In genomic region chr3:108838980-108839379, GRCm38 (mm10) we compare ENCODE assay signal across 9 mouse cellular contexts. TPM values are rescaled to one million over a fixed set of nuclear protein-coding genes. Genes with fewer than 3 reads are reported as not detected.
DNase-seq lines count a peak whose midpoint lies in the region; ATAC-seq lines count a peak whose summit lies in the region.
"Had no signal": no experiment of that assay in that cellular context is flagged by ENCODE, and none has a peak within 500 bp of the region (broad histone marks: within the 10 kb centered on the region; RNA-seq: fewer than 3 reads in every experiment).

No protein-coding gene starts in this region.

- H3K4me1 ChIP-seq in kidney, embryonic 14.5 days (ENCODE audit: control insufficient read depth, insufficient read depth, low read length) = peaks cover 14% of the 10 kb centered on the region; the same call in 1 of the 2 replicates
- peaks cover 16% of the 10 kb centered on the region for H3K4me1 ChIP-seq in embryonic facial prominence, embryonic 13.5 days
- peaks cover 16% of the 10 kb centered on the region; the same call in 1 of the 2 replicates for H3K4me1 ChIP-seq in intestine, embryonic 15.5 days (replicated peaks)
- H3K4me1 ChIP-seq in midbrain, embryonic 16.5 days (ENCODE audit: control insufficient read depth, insufficient read depth, low read length) = peaks cover 5% of the 10 kb centered on the region

- ATAC-seq in kidney, embryonic 14.5 days (ENCODE audit: low FRiP score, low TSS enrichment) = no peak
- no peak for ATAC-seq in embryonic facial prominence, embryonic 13.5 days (ENCODE audit: insufficient number of reproducible peaks, insufficient read depth, low FRiP score, low TSS enrichment, low read depth)
- ATAC-seq in intestine, embryonic 15.5 days = no peak
- no peak for ATAC-seq in midbrain, embryonic 16.5 days

- peak overlapping the region; percentile 78 for H3K4me3 ChIP-seq in kidney, embryonic 14.5 days (ENCODE audit: low read length)
- H3K4me3 ChIP-seq in embryonic facial prominence, embryonic 13.5 days = peak overlapping the region; percentile 79
- peak overlapping the region; percentile 86; the same call in 1 of the 2 replicates for H3K4me3 ChIP-seq in intestine, embryonic 15.5 days (replicated peaks)
- H3K4me3 ChIP-seq in midbrain, embryonic 16.5 days (ENCODE audit: low read depth, low read length) = no peak overlapping the region

- H3K27me3 ChIP-seq in kidney, embryonic 14.5 days (ENCODE audit: control insufficient read depth, insufficient read depth, low read length) = no peaks in the 10 kb centered on the region
- H3K27me3 ChIP-seq in embryonic facial prominence, embryonic 13.5 days = no peaks in the 10 kb centered on the region
- H3K27me3 ChIP-seq in intestine, embryonic 15.5 days (replicated peaks) = no peaks in the 10 kb centered on the region
- no peaks in the 10 kb centered on the region for H3K27me3 ChIP-seq in midbrain, embryonic 16.5 days (ENCODE audit: control insufficient read depth, insufficient read depth, low read depth, low read length)

- WGBS in kidney, embryonic 14.5 days = 88% methylated on average over 7 of the region's 7 CpGs
- 81% methylated on average over 7 of the region's 7 CpGs for WGBS in embryonic facial prominence, embryonic 13.5 days
- WGBS in intestine, embryonic 15.5 days = 73% methylated on average over 7 of the region's 7 CpGs
- 81% methylated on average over 7 of the region's 7 CpGs for WGBS in midbrain, embryonic 16.5 days

- no peak overlapping the region for H3K9ac ChIP-seq in kidney, embryonic 14.5 days (ENCODE audit: low read depth, low read length)
- H3K9ac ChIP-seq in embryonic facial prominence, embryonic 13.5 days = no peak overlapping the region
- no peak overlapping the region for H3K9ac ChIP-seq in intestine, embryonic 15.5 days
- no peak overlapping the region for H3K9ac ChIP-seq in midbrain, embryonic 16.5 days (ENCODE audit: low read depth, low read length)

- H3K36me3 ChIP-seq in kidney, embryonic 14.5 days (ENCODE audit: control insufficient read depth, insufficient read depth, low read length) = peaks cover 6% of the 10 kb centered on the region; the same call in 1 of the 2 replicates
- no peaks in the 10 kb centered on the region; the same call in 1 of the 2 replicates for H3K36me3 ChIP-seq in embryonic facial prominence, embryonic 13.5 days
- no peaks in the 10 kb centered on the region for H3K36me3 ChIP-seq in intestine, embryonic 15.5 days
- H3K36me3 ChIP-seq in midbrain, embryonic 16.5 days (ENCODE audit: control insufficient read depth, insufficient read depth, low read length) = no peaks in the 10 kb centered on the region

- H3K4me2 ChIP-seq in kidney, embryonic 14.5 days (replicated peaks; ENCODE audit: low read depth, low read length) = peak overlapping the region; percentile 59
- peak overlapping the region; percentile 66 for H3K4me2 ChIP-seq in embryonic facial prominence, embryonic 13.5 days
- peak overlapping the region; percentile 59 for H3K4me2 ChIP-seq in intestine, embryonic 15.5 days (replicated peaks)
- peak overlapping the region; percentile 73; the same call in 1 of the 2 replicates for H3K4me2 ChIP-seq in midbrain, embryonic 16.5 days (ENCODE audit: low read length)

- H3K27ac ChIP-seq in kidney, embryonic 14.5 days (ENCODE audit: low read depth, low read length) = no peak overlapping the region
- no peak overlapping the region for H3K27ac ChIP-seq in embryonic facial prominence, embryonic 13.5 days
- no peak overlapping the region for H3K27ac ChIP-seq in intestine, embryonic 15.5 days
- no peak overlapping the region for H3K27ac ChIP-seq in midbrain, embryonic 16.5 days (ENCODE audit: low read length)

- no peaks in the 10 kb centered on the region for H3K9me3 ChIP-seq in kidney, embryonic 14.5 days (ENCODE audit: control insufficient read depth, low read length)
- no peaks in the 10 kb centered on the region for H3K9me3 ChIP-seq in embryonic facial prominence, embryonic 13.5 days
- H3K9me3 ChIP-seq in intestine, embryonic 15.5 days = no peaks in the 10 kb centered on the region
- no peaks in the 10 kb centered on the region for H3K9me3 ChIP-seq in midbrain, embryonic 16.5 days (replicated peaks; ENCODE audit: control insufficient read depth, low read length, poor library complexity, severe bottlenecking)

- no peak for DNase-seq in kidney, postnatal 36 days
- no peak for DNase-seq in ovary, postnatal 10 days (ENCODE audit: low spot score)
- no peak for DNase-seq in retina, embryonic 14.5 days (ENCODE audit: low spot score)
- DNase-seq in frontal cortex, adult 2 months (ENCODE audit: extremely low spot score in 1 of 2, low spot score in 1 of 2) = no peak
- DNase-seq: kidney, adult 8-10 months had no signal

RNA-seq across cellular contexts. Expression of gene Stxbp3, which starts 1.3 kb away (rescaled TPM):
- polyA plus RNA-seq in kidney, embryonic 14.5 days (2014; fragmentation: Nextera tagmentation; extraction: Ambion mirVana) = 27.5 and 32.1 TPM in 2 replicates
- polyA plus RNA-seq in embryonic facial prominence, embryonic 13.5 days (2015; fragmentation: Nextera tagmentation; extraction: Ambion mirVana) = 39.3 and 40.2 TPM in 2 replicates
- 44.3 and 46.0 TPM in 2 replicates for polyA plus RNA-seq in intestine, embryonic 15.5 days (2015; fragmentation: Nextera tagmentation; extraction: Ambion mirVana)
- polyA plus RNA-seq in midbrain, embryonic 16.5 days (2015; fragmentation: Nextera tagmentation; extraction: Ambion mirVana) = 16.2 and 16.9 TPM in 2 replicates
- polyA plus RNA-seq in frontal cortex, adult 2 months (2012; rRNA removed) = 30.2 and 33.5 TPM in 2 replicates

RNA-seq across cellular contexts. Expression of gene Fndc7, which starts 50.8 kb away (rescaled TPM):
- polyA plus RNA-seq in kidney, embryonic 14.5 days (2014; fragmentation: Nextera tagmentation; extraction: Ambion mirVana) = not detected in 2 replicates
- polyA plus RNA-seq in embryonic facial prominence, embryonic 13.5 days (2015; fragmentation: Nextera tagmentation; extraction: Ambion mirVana) = 0.18 and 0.23 TPM in 2 replicates
- 0.05 and 0.14 TPM in 2 replicates for polyA plus RNA-seq in intestine, embryonic 15.5 days (2015; fragmentation: Nextera tagmentation; extraction: Ambion mirVana)
- polyA plus RNA-seq in midbrain, embryonic 16.5 days (2015; fragmentation: Nextera tagmentation; extraction: Ambion mirVana) = 0.08 TPM in 1 of 2 replicates, not detected in the other
- polyA plus RNA-seq in frontal cortex, adult 2 months (2012; rRNA removed) = 0.14 and 0.17 TPM in 2 replicates
